Mouse (Mus musculus) spleen, postnatal 10 days (tissue): ENCODE measurements around the gene Ly86.

Source experiments
- DNase-seq, 2 experiments: peaks; one replicate each; pipeline ENCODE4 v3.0.0; 2021 to 2022; ENCODE audit warnings: low spot score in 2 of 2

Ly86 gene

DNA sequence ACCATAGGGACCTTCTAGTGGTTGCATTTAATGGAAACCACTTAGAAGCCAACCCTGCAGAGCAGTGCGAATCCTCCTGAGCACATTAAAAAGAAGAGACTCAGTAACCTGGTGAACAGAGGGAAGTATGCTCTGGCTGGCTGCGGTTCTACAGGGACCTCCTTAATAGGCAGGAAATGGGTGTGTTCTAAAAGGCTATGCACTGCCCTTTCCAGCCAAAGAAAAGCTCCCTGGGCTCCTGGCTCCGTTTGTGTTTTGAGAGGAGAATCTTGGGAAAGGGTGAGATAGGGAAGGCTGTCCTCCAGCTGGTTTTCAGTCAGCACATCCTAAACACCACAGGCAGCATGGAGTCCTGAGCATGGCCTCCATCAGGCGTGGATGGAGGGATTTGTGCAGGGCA lies 8.9 kb downstream of the Ly86 start:
- peak in 1 of 2 experiments; percentile 33 for DNase-seq

DNA sequence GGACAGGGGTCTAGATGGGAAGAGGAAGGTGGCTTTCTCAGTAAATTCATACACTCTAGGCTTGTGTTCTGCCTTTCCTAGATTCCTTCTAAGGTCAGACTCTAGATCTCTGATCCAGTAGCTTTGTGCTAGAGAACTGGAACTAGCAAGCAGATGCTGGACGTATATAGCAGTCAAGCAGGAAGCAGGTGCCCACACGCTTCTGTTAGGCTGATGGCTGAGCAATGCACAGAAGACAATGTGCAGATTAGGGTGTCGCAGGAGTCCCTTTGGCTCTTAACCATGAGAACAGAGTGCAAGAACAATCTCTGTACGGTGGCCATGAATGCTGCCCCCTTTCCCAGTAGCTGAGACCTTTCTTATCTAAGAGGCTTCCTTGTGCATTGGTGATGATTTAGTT lies 9.4 kb downstream of the Ly86 start:
- DNase-seq = peak in 1 of 2 experiments; percentile 21

DNA sequence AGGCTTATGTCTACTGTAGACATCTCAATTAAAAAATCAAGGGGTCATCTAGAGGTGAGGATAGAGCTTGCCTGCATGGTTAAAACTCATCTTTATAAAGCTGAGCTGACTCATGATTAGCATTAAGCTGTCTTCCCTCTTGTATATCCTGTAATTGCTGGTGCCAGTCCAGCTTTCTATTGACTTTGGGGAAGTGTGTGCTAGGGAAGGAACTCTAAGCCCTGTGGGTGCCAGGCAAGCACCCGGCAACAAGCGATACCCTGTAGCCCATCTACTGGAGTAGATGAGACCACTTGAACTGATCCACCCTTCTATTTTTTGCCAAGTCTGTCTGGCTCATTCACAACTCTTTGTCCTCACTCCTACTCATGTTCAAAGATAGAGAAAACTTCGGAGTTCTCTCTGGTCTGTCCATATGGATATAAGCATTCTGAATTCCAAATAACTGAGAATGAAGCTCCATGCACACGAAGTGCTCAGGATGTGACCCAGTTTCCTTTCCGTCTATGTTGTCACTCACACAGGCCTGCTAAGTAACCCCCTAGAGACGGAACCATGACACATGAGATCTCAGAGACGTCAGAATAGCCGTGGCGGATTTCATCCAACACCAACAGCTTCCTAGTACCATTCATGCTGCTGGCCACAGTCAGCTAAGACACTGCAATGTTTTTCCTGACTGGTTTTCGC lies 10.8 kb downstream of the Ly86 start:
- DNase-seq = no peak

DNA sequence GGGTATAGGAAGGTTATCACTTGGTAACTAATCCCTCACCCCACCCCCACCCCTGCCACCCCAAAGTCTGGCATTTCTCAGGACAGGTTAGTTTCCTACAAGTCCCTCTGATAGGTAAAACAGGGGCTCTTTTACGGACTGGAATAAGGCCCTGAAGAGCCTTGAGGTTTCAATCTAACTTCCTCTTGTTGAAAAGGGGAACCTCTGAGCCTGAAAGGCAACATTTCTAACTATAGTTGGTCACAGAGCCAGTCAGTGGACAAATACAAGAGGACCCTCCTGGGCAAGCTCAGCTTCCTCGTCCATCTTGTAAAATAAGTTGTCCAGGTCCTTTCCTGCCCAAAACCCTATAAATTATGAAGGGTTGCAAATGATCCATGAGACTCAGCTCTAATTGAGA lies 11.5 kb downstream of the Ly86 start:
- DNase-seq = no peak

DNA sequence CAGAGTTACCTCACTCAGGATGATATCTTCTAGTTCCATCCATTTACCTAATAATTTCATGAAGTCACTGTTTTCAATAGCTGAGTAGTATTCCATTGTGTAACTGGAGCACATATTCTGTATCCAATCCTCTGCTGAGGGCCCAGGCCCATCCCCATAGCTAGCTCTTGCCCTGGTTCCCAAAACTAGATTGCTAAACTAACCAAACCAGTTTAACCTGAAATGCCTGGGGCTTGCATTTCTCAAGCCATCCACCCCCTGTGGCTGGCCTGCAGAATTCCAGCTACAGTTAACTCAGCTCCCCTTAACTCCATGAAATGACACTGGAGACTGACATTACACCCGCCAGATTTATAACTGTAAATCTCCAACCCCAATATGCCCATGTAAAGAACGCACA lies 13.1 kb downstream of the Ly86 start:
- DNase-seq = no peak

DNA sequence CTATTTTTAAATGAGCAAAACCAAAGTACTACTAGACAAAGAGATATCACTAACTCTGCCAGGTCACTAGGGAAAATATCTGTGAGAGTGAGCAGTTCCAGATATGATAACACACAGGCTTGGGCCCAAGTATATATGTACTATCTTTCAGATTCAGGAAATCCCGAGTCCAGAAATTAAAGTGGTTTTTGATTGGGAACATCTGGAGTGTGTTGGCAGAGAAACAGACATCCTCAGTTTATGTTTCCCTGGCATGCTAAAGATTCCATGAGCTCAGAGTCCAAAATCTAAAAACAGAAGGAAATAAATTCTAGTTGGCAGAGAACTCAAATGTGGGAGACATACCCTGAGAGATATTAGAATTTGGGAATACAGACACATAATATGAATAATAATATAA lies 16.2 kb downstream of the Ly86 start:
- no peak for DNase-seq

- DNase-seq = no peak
Observed at GRCm38 (mm10) chr13:37364351-37364750, 19.3 kb downstream of the Ly86 start.

GRCm38 (mm10) chr13:37376411-37376810 lies 31.4 kb downstream of the Ly86 start:
- DNase-seq = no peak

- DNase-seq = no peak
Observed at GRCm38 (mm10) chr13:37388222-37389202, 43.5 kb downstream of the Ly86 start.

DNA sequence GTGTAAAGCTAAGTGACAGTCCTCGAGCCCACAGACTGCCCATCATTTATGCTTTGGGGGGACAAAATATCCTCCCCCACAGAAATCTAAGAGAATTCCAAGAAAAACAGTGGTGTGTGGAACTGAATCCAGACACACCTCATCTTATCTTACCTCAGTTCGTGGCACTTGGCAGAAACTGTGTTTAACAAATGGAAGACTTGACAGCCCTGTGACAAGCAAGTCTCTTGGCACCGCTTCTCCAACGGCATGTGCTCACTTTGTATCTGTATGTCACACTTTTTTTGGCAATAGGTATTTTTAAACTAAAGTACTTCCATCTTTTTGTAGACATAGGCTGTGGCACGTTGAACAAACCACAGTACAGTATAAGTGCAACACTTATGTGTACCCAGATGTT lies 44.3 kb downstream of the Ly86 start:
- DNase-seq = no peak

DNA sequence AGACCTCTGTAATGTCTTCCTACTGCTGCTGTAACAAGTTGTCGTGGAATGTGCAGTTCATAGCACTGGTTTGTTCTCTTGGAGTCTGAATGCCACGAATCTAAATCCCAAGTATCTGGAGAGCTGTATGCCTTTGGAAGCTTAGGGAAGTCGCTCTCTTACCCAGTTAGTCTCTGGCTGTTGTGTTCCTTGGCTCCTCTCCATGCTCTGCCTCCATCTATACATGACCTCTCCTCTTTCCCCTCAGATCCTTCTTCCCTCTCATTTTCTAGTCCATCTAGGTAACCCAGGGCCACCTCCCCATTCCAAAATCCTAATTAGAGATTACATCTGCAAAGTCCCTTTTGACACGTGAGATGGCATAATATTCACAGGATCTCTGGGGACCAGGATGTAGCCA lies 53.8 kb downstream of the Ly86 start:
- DNase-seq = no peak

- no peak for DNase-seq
Observed at GRCm38 (mm10) chr13:37399340-37399739, 54.3 kb downstream of the Ly86 start.

- DNase-seq = no peak
Observed at GRCm38 (mm10) chr13:37402421-37402820, 57.4 kb downstream of the Ly86 start.

GRCm38 (mm10) chr13:37403708-37404107 lies 58.7 kb downstream of the Ly86 start:
- DNase-seq = no peak

GRCm38 (mm10) chr13:37415696-37416095 lies 70.7 kb downstream of the Ly86 start:
- DNase-seq = no peak

- no peak for DNase-seq
Observed at GRCm38 (mm10) chr13:37423416-37423815, 78.4 kb downstream of the Ly86 start.

GRCm38 (mm10) chr13:37424904-37425303 lies 79.9 kb downstream of the Ly86 start:
- DNase-seq = no peak

DNA sequence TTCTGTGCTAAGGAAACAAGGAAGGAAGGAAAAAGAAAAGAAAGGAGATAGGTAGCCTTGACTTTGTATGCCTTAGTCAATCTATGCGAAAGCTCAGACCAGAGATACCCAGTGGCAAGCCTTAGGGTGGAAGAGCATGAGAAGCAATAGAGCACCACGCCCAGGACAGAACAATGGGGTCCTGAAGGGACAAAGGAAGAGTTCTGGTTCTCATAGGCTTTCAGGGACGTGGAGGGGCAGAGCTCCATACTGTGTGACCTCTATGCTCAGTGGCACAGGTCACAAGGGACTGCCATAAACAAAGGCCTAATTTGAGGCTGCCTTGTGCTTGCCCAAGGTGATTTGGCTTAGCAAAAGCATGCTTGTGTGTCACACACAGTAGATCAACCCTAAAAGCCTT lies 80.4 kb downstream of the Ly86 start:
- no peak for DNase-seq

DNA sequence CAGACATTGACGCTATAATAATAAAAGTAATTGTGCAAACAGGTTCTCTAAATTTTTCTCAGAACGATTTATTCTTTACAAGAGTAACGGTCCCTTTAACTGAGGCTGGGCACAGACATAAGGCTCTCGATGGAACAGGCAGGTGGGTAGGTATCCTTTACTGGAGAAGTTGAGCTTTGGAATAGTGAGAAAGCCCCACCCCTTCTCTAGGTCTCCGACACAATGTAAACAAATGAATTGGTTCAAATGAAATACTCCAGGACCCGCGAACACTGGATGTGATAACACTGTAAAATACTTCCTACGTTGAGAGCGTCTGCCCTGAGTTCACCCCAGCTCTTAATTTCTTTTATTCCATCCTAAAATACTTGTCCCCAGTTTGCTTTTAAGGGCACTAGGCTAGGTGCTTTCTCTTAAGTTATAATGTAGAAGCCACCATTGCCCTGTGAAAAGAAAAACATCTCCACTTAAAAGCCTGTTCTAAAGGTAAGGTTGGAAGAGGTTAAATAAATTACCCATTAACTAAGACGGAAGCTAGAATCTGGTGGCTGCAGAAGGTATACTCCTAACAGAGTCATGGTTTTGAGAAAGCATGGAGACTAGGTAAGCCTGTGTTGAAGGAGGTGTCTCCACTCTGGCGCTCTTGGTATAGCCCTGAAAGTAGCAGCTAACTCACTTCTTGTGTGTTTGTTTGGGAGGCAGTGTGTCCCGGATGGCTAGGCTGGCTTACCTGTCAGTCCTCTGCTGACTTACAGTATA lies 81.7 kb downstream of the Ly86 start:
- no peak for DNase-seq

GRCm38 (mm10) chr13:37428496-37428895 lies 83.5 kb downstream of the Ly86 start:
- no peak for DNase-seq

DNA sequence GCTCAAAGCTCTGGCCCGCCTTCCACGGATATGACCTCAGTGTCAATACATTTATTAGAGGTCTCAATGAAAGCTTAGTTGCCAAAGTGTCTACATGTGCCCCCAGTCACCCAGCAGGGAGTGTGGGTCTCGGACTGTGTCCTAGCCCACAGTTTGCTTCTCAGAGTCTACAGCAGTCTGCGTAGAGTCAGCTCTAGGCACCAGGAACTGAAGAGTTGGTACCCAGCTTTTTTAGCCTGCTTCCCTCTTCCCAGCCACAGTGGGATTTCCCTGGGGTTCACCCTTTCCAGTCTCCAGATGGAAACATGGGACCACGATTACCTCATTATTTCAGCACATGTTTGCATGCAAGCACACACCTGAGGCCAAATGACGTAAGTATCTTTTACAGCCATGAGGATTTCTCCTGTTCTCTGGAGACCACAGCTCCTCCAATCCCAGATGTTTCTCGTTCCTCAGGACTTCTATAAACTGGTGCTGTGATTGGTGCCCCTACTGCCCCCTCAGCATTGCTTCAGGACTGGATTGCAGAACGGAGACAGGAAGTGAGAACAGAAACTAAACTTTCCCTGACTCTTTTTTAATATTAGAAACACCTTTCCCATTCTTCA lies 84.8 kb downstream of the Ly86 start:
- DNase-seq = no peak

GRCm38 (mm10) chr13:37431707-37432106 lies 86.7 kb downstream of the Ly86 start:
- DNase-seq = no peak
